Mouse (Mus musculus) T-helper 17 cell (primary cell): ENCODE measurements around the gene Zbtb1.

ENCODE experiments used
- in situ Hi-C, 2 experiments: fragments of 300-600 bp; cut with MboI, MseI; formaldehyde crosslinking; loops; 1 replicate in 1 of 2; 2 replicates in 1 of 2; pipeline ENCODE4 v1.15.1; 2025; ENCODE audit warnings: high pct_unique_total_duplicates in 2 of 2

The Zbtb1 gene

DNA sequence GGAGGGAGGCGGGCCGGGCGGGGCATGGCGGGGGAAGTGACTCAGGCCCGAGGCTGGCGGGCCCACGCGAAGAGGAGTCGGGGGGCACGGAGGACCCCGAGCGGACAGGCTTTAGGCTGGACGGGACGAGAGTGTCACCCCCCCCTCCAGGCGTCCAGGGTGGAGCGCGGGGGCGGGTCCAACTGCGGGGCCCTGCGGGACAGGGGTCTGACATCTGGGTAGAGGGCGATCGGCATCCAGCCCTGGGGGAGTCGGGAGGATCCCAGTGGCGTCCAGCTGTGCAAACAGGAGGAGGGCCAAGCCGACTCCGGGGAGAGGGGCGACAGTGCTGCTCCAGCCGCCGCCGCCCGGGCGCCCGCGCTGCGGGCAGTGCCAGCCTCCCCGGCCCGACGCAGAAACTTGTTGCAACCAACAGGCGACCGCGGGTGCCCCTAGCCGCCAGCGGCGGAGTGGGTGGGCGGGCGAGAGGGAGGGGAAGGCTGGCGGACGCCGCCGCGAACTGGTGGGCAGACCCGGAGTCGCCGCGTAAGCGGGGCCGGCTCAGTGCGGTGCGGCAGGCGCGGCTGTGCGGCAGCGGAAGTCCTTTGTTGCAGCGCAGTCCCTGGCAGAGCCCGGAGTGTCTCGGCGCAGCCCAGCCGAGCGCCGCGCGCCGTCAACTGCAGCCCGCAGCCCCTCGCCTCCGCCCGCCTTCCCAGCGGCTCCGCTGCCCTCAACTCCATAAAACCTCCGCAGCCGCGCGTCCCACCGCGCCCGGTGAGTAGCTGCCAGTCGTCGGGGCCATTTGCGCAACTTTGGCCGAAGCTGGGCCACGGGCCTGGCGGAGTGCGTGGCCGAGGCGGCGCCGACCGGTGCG lies at the start of gene Zbtb1:
Zbtb1 (plus strand) TSS at position 289 of the 853 bp plus-strand sequence.
- in situ Hi-C loops = loop anchor here in 1 of 2 experiments (5.0 to 25.0 kb wide), 2 partner anchors 633 to 1083 kb away; partner anchors contain the start of gene Sgpp1

DNA sequence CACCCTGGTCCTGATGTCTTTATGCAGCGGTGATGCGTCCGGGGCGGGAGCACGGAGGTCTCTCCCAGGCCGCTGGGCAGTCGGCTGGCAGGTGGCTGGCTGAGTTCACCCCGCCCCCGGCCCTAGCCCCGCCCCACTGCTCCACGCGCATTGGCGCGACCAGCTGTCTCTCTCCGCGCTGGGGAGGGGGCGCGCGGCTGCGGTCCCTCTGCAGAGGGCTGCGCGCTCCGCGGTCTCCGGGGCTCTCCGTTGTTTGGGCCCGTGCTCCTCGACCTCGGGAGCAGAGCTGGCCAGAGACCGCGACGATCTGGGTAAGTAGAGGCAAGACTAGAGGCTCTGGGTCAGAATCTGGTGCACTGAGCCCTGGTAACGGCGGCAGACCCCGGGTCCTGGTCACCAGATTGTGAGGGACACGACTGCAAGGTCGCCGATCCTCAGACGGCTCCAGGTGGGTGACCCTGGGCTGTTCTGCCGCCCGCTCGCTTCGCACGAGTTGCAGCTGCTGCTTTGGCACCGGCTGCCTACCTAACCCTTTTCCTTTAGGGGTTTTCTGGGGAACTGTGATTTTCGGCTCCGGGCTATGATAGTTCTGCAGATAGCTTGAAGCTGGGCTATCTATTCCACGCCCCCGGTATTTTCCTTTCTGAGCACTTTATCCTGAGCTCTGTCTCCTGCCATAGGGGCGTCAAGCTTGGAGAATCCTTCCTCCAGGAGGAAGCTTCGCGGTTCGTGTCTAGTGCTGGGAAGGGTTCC lies 45.2 kb upstream of the Zbtb1 start, which contains the start of gene Akap5:
Akap5 (plus strand) TSS at position 213 of the 753 bp plus-strand sequence.
- in situ Hi-C loops = no loop called here

DNA sequence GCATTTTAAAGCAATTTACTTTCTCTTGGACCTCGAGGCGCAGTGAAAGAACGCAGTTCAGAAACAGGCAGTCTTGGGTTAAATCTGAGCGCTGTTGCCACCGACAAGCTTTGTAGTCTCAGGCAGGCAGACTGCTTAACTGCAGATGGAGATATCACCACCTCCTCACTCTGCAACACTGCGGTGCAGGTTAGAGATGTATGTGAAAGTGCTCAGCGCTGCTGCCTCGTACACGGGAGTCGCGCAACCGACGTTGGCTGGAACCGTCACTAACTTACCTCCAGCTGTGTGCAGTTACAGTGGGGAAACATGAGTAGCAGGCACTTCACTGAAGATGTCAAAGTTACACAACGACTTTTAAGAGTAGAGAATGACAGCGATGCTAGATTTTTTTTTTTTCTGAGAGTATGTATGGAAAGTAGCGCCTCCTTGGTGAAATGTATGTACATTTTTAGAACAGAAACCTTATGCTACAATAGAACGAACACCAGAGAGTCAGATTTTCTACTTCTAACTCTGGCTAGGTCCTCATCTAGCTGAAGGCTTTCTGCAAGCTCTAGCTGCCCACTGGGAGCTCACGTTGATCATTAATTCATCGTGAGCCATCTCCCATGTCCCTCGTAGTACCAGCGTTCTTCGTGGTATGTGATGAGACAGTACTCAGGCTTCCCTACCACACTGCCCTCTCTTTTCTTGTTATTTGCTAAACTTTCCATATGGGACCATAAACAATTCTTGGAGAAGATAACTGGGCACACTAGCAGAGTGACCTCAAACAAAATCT lies 43.4 kb upstream of the Zbtb1 start:
- in situ Hi-C loops = no loop called here

GRCm38 (mm10) chr12:76328567-76329354 lies 41.3 kb upstream of the Zbtb1 start:
- in situ Hi-C loops = no loop called here

- in situ Hi-C loops = no loop called here
Observed at GRCm38 (mm10) chr12:76333688-76334087, 36.4 kb upstream of the Zbtb1 start.

GRCm38 (mm10) chr12:76335641-76336040 lies 34.4 kb upstream of the Zbtb1 start:
- in situ Hi-C loops = no loop called here

GRCm38 (mm10) chr12:76336111-76336965 lies 33.7 kb upstream of the Zbtb1 start:
- in situ Hi-C loops = no loop called here

DNA sequence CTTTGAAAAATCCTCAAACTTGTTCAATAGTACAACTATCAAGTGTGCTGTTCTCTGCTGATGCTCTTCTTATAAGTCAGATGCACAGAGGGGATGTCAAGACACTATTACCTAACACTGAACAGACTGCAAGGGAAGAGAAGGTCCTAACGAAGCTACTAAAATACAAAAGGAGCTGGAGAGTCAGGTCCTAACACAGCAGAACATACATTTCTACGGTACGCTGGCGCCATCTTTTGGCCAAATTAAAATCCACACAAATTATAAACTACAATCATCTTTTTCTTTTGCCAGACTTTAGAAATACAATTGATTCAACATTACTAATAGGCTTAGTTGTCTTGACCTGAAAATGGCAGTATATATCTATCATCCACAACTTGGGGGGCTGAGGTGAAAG lies 29.0 kb upstream of the Zbtb1 start:
- in situ Hi-C loops = no loop called here

- in situ Hi-C loops = no loop called here
Observed at GRCm38 (mm10) chr12:76345759-76346455, 24.2 kb upstream of the Zbtb1 start.

DNA sequence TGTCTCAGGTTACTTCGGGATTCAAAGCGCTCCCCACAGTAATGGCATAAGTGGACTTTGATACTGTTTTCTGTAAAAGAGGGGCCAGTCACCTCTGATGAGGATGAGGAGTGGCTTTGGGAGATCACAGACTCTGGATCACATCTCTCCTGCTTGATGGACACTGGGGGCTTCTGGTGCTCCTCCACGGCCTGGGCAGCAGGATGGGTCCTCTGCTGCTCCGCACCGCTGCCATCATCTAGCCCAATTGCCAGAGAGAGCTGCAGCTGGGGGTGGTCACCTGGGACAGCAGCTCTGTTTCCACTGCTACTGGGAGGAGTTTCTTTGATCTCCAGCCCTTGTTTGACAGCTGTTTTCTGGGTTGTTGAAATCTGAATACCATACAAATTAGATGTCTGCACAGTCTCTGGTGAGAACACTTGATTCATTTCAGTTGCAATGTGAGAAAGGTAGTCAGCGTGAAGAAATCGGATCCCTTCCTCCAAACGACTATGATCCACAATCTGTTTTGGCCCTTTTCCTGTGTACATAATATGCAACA lies 20.3 kb upstream of the Zbtb1 start:
- in situ Hi-C loops = loop anchor here in 1 of 2 experiments (25.0 kb wide), 1 partner anchor 1062 kb away; no protein-coding TSS in a partner anchor

DNA sequence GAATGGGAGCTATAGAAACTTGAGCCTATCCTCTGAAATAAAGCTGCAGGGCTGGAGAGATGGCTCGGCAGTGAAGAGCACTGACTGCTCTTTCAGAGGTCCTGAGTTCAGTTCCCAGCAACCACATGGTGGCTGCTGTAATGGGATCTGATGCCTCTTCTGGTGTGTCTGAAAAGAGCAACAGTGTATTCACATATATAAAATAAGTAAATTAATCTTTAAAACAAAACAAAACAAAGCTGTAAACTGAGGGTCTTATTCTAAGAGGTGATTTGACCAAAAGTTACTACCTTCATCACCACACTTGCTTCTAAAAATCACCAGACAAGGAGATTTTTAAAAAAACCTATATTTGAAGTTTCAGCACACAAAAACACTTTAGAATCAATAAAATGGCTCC lies 9.2 kb upstream of the Zbtb1 start:
- in situ Hi-C loops = loop anchor here in 1 of 2 experiments (25.0 kb wide), 1 partner anchor 1074 kb away; no protein-coding TSS in a partner anchor

- in situ Hi-C loops = loop anchor here in 1 of 2 experiments (25.0 kb wide), 1 partner anchor 1074 kb away; no protein-coding TSS in a partner anchor
Observed at GRCm38 (mm10) chr12:76361405-76362302, 8.4 kb upstream of the Zbtb1 start.

DNA sequence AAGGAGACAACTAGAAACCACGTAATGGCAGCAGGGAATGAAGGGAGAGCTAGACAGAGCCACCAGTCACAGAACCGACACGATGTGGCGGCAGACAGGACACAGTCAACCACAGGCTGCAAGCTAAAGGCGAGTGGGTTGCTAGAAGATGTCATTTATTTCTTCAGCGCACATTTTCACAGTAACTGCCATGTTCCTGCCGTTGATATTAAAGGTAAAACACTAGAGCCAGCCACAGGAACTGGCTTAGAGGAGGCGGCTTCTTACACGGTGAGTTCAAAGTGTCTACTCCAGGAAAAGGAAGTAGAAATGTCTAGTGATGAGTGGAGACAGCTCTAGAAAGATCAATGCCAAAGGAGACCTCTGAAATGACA lies 7.8 kb upstream of the Zbtb1 start:
- in situ Hi-C loops = loop anchor here in 1 of 2 experiments (25.0 kb wide), 1 partner anchor 1075 kb away; no protein-coding TSS in a partner anchor

- in situ Hi-C loops = loop anchor here in 1 of 2 experiments (25.0 kb wide), 1 partner anchor 1079 kb away; no protein-coding TSS in a partner anchor
Observed at GRCm38 (mm10) chr12:76366276-76366675, 3.8 kb upstream of the Zbtb1 start.

GRCm38 (mm10) chr12:76367096-76367995 lies 2.7 kb upstream of the Zbtb1 start:
- in situ Hi-C loops = loop anchor here in 1 of 2 experiments (25.0 kb wide), 1 partner anchor 1080 kb away; no protein-coding TSS in a partner anchor

DNA sequence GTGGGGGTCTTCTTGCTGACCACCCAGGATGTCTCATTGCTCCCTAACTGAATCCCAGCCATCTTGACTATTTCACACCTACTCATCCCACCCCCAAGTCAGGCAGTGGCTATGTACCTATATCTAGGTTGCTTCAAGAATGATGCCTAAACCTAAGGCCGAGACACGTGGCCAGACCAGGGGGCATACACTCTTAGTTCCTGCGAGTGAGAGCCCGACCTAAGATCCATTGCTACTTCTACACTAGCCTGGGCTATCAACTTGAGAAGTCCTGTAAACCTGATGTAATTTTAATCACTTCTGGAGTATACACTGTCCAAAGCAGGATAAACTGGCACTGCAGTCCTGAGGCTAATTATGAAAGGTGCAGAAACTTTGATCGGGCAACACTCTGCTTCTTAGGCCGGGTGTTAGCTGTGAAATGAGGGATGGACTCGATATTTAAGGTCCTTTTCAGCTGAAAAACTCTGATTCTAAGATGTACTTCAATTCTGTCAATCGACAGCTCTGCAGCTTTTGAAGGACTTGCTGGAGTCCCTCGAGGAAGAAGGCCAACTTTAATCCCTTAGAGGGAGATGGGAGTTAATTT lies 1.8 kb upstream of the Zbtb1 start:
- in situ Hi-C loops = loop anchor here in 1 of 2 experiments (25.0 kb wide), 1 partner anchor 1081 kb away; no protein-coding TSS in a partner anchor
